Mouse (Mus musculus) brain, embryonic 14.5 days (tissue): ENCODE data around the gene Exog.

Source experiments
- CTCF ChIP-seq: fragments of 200-500 bp; IDR thresholded peaks from 2 replicates; pipeline ENCODE4 v1.5.1; 2012; ENCODE audit warnings: inconsistent platforms, mild to moderate bottlenecking, moderate library complexity, borderline replicate concordance; ENCODE audit not compliant: insufficient read depth, insufficient read length; ENCODE audit errors: extremely low read depth
- POLR2A ChIP-seq: fragments of 200-500 bp; IDR thresholded peaks from 2 replicates; pipeline ENCODE4 v1.6.1; 2012; ENCODE audit warnings: mild to moderate bottlenecking, inconsistent platforms, borderline replicate concordance; ENCODE audit not compliant: poor library complexity, insufficient read depth, insufficient read length, severe bottlenecking; ENCODE audit errors: extremely low read depth

DNA sequence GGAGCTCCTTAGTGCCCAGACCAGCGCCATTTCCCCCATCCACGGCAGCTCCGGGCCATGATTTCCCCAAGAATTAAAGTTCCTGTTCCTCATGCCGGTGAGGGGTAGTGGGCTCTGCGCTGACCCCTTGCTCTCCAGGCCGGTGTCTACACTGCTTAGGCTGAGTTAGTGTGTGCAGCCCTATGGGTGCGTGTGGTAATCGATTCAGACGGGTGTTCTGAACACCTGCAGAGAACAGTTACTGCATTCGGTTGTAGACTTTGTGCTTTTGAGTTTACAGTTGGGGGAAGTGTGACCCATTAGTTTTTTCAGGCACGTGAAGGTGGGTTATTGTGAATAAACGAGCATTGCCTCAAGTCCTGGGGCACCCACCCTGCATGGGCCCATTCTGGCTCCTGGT is 6.7 kb upstream of the Exog start:
- TF ChIP-seq CTCF (no peak), POLR2A (no peak)
